Mouse (Mus musculus) heart, postnatal 0 days (tissue): ENCODE measurements around the gene Inafm2.

ENCODE experiments used
- CTCF ChIP-seq: IDR thresholded peaks from 2 replicates; pipeline ENCODE4 v1.5.1; 2016; ENCODE audit warnings: antibody characterized with exemption, control low read depth, low read depth
- EP300 ChIP-seq: IDR thresholded peaks from 2 replicates; pipeline ENCODE4 v1.6.1; 2016; ENCODE audit warnings: antibody characterized with exemption, low read depth

GRCm38 (mm10) chr2:118709655-118710221 is 35.8 kb upstream of the Inafm2 start:
- no peak for TF ChIP-seq CTCF
- no peak for TF ChIP-seq EP300
